Mouse (Mus musculus): ENCODE results near the gene Ddc. TPM values are rescaled to one million over a fixed set of nuclear protein-coding genes. Genes with fewer than 3 reads are reported as not detected.

Ddc gene
- total and polyA plus RNA-seq, 2 experiments from 2014 or later, result 8.6 to 13.6 TPM

GRCm38 (mm10) chr11:11831526-11831925 is 66.4 kb downstream of the Ddc start:
- Histone ChIP-seq H3K36me3 (ENCODE audit: insufficient read depth) (no peaks in the 10 kb centered on the region), H3K27ac (ENCODE audit: low read depth, low read length) (no peak overlapping the region), H3K4me3 (ENCODE audit: low read depth, low read length) (no peak overlapping the region), H3K9ac (no peak overlapping the region), H3K9me3 (ENCODE audit: low read length) (no peaks in the 10 kb centered on the region), H3K4me1 (ENCODE audit: insufficient read depth) (no peaks in the 10 kb centered on the region), H3K4me2 (ENCODE audit: low read depth) (no peak overlapping the region), H3K27me3 (ENCODE audit: insufficient read depth, low read length) (0 out of 2 replicates have a peak, but pooled peaks cover 4% of the 10 kb centered on the region)
- no peak for ATAC-seq
- WGBS, result 50% methylated on average over 6 of the region's 6 CpGs
- no peak for DNase-seq
- TF ChIP-seq CTCF (IDR thresholded peaks at IDR 0.05; ENCODE audit: low read depth), result no peak

GRCm38 (mm10) chr11:11830884-11831495 is 67.0 kb downstream of the Ddc start:
- Histone ChIP-seq H3K9ac (no peak overlapping the region), H3K36me3 (ENCODE audit: insufficient read depth) (no peaks in the 10 kb centered on the region), H3K27me3 (ENCODE audit: insufficient read depth, low read length) (0 out of 2 replicates have a peak, but pooled peaks cover 4% of the 10 kb centered on the region), H3K27ac (ENCODE audit: low read depth, low read length) (no peak overlapping the region), H3K9me3 (ENCODE audit: low read length) (no peaks in the 10 kb centered on the region), H3K4me1 (ENCODE audit: insufficient read depth) (no peaks in the 10 kb centered on the region), H3K4me3 (ENCODE audit: low read depth, low read length) (no peak overlapping the region), H3K4me2 (ENCODE audit: low read depth) (no peak overlapping the region)
- WGBS, result 47% methylated on average over 12 of the region's 12 CpGs
- DNase-seq, result no peak
- TF ChIP-seq CTCF (IDR thresholded peaks at IDR 0.05; ENCODE audit: low read depth), result no peak
- ATAC-seq, result no peak

GRCm38 (mm10) chr11:11829161-11830000 is 68.6 kb downstream of the Ddc start:
- no peak for ATAC-seq
- Histone ChIP-seq H3K27ac (ENCODE audit: low read depth, low read length) (no peak overlapping the region), H3K4me1 (ENCODE audit: insufficient read depth) (no peaks in the 10 kb centered on the region), H3K9ac (no peak overlapping the region), H3K9me3 (ENCODE audit: low read length) (no peaks in the 10 kb centered on the region), H3K36me3 (ENCODE audit: insufficient read depth) (no peaks in the 10 kb centered on the region), H3K4me3 (ENCODE audit: low read depth, low read length) (no peak overlapping the region), H3K4me2 (ENCODE audit: low read depth) (no peak overlapping the region), H3K27me3 (ENCODE audit: insufficient read depth, low read length) (0 out of 2 replicates have a peak, but pooled peaks cover 4% of the 10 kb centered on the region)
- no peak for TF ChIP-seq CTCF (IDR thresholded peaks at IDR 0.05; ENCODE audit: low read depth)
- no peak for DNase-seq
- 29% methylated on average over 11 of the region's 11 CpGs for WGBS

- no peak for ATAC-seq
- H3K27ac ChIP-seq (ENCODE audit: low read depth, low read length), result no peak overlapping the region
- TF ChIP-seq CTCF (IDR thresholded peaks at IDR 0.05; ENCODE audit: low read depth), result no peak
- no peaks in the 10 kb centered on the region for H3K36me3 ChIP-seq (ENCODE audit: insufficient read depth)
- no peak overlapping the region for H3K9ac ChIP-seq
- 0 out of 2 replicates have a peak, but pooled peaks cover 4% of the 10 kb centered on the region for H3K27me3 ChIP-seq (ENCODE audit: insufficient read depth, low read length)
- WGBS, result 32% methylated on average over 6 of the region's 6 CpGs
- no peak for DNase-seq
- H3K9me3 ChIP-seq (ENCODE audit: low read length), result no peaks in the 10 kb centered on the region
- no peak overlapping the region for H3K4me3 ChIP-seq (ENCODE audit: low read depth, low read length)
- H3K4me2 ChIP-seq (ENCODE audit: low read depth), result no peak overlapping the region
- H3K4me1 ChIP-seq (ENCODE audit: insufficient read depth), result no peaks in the 10 kb centered on the region
Observed at GRCm38 (mm10) chr11:11828761-11829160, 69.2 kb downstream of the Ddc start.

GRCm38 (mm10) chr11:11828251-11828650 is 69.7 kb downstream of the Ddc start:
- DNase-seq, result no peak
- Histone ChIP-seq H3K27ac (ENCODE audit: low read depth, low read length) (no peak overlapping the region), H3K27me3 (ENCODE audit: insufficient read depth, low read length) (0 out of 2 replicates have a peak, but pooled peaks cover 4% of the 10 kb centered on the region), H3K36me3 (ENCODE audit: insufficient read depth) (no peaks in the 10 kb centered on the region), H3K4me3 (ENCODE audit: low read depth, low read length) (no peak overlapping the region), H3K4me1 (ENCODE audit: insufficient read depth) (no peaks in the 10 kb centered on the region), H3K4me2 (ENCODE audit: low read depth) (no peak overlapping the region), H3K9me3 (ENCODE audit: low read length) (no peaks in the 10 kb centered on the region), H3K9ac (no peak overlapping the region)
- no peak for TF ChIP-seq CTCF (IDR thresholded peaks at IDR 0.05; ENCODE audit: low read depth)
- WGBS, result 28% methylated on average over 5 of the region's 5 CpGs
- ATAC-seq, result no peak

GRCm38 (mm10) chr11:11826475-11826874 is 71.5 kb downstream of the Ddc start:
- H3K9me3 ChIP-seq (ENCODE audit: low read length), result no peaks in the 10 kb centered on the region
- no peak for TF ChIP-seq CTCF (IDR thresholded peaks at IDR 0.05; ENCODE audit: low read depth)
- H3K36me3 ChIP-seq (ENCODE audit: insufficient read depth), result no peaks in the 10 kb centered on the region
- 0 out of 2 replicates have a peak, but pooled peaks cover 4% of the 10 kb centered on the region for H3K27me3 ChIP-seq (ENCODE audit: insufficient read depth, low read length)
- no peak overlapping the region for H3K4me3 ChIP-seq (ENCODE audit: low read depth, low read length)
- DNase-seq (no peak), ATAC-seq (no peak)
- H3K9ac ChIP-seq, result no peak overlapping the region
- no peak overlapping the region for H3K27ac ChIP-seq (ENCODE audit: low read depth, low read length)
- no peak overlapping the region for H3K4me2 ChIP-seq (ENCODE audit: low read depth)
- H3K4me1 ChIP-seq (ENCODE audit: insufficient read depth), result peaks cover 5% of the 10 kb centered on the region; the same call in 1 of the 2 replicates

GRCm38 (mm10) chr11:11825670-11826069 is 72.3 kb downstream of the Ddc start:
- no peak for ATAC-seq
- H3K4me1 ChIP-seq (ENCODE audit: insufficient read depth), result peaks cover 6% of the 10 kb centered on the region
- no peak for TF ChIP-seq CTCF (IDR thresholded peaks at IDR 0.05; ENCODE audit: low read depth)
- no peak overlapping the region for H3K27ac ChIP-seq (ENCODE audit: low read depth, low read length)
- no peak for DNase-seq
- H3K4me3 ChIP-seq (ENCODE audit: low read depth, low read length), result no peak overlapping the region
- no peak overlapping the region for H3K4me2 ChIP-seq (ENCODE audit: low read depth)
- H3K9me3 ChIP-seq (ENCODE audit: low read length), result no peaks in the 10 kb centered on the region
- 79% methylated on average over 6 of the region's 6 CpGs for WGBS
- H3K27me3 ChIP-seq (ENCODE audit: insufficient read depth, low read length), result 0 out of 2 replicates have a peak, but pooled peaks cover 4% of the 10 kb centered on the region
- H3K36me3 ChIP-seq (ENCODE audit: insufficient read depth), result no peaks in the 10 kb centered on the region
- no peak overlapping the region for H3K9ac ChIP-seq

Measured in forebrain, postnatal 0 days (tissue).